Comparison of ENCODE assay signal across 8 mouse cellular contexts in the genomic region with DNA sequence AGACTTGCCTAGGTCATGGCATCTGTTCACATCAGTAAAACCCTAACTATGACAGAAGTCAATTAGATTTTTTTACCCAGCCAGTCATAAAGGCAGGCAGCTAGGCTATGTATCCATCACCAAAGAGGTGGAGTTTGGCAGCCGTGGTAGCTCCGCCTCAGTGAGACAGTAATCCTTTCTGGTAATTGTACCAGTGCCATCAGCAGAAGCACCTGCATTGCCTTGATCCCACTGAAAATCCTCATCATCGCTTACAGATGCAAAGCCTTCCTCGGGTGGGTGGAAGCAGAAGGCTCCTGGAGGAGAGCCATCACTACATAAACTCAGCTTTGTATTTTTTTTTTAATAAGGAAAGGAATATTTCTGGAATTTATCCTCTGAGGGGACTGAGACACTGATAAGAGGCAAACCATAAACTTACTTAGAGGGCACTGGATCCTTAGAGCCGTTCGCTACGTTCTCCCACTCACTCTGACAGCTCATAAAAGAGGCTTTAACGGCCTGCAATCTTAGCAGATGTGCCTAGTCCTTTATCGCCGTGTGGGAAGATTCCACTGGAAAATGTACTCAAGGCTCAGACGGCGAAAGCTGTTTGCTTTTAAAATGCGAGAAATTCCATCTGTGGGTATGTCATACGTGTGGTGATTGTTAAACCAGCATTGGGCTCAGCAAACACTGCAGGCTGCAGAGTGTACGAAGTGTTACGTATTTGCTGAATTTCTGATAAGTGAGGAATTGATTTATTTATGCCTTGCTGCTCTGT.
DNase-seq lines count a peak whose midpoint lies in the region; ATAC-seq and TF ChIP-seq lines count a peak whose summit lies in the region.

No protein-coding gene starts in this region.

- TF ChIP-seq CTCF in brain, embryonic 14.5 days (IDR thresholded peaks at IDR 0.05; ENCODE audit: borderline replicate concordance, extremely low read depth, insufficient read depth, insufficient read length) = no peak
- TF ChIP-seq CTCF in lung, postnatal 0 days (IDR thresholded peaks at IDR 0.05) = no peak

- no peak for TF ChIP-seq POLR2A in brain, embryonic 14.5 days (IDR thresholded peaks at IDR 0.05; ENCODE audit: borderline replicate concordance, extremely low read depth, insufficient read depth, insufficient read length, poor library complexity, severe bottlenecking)

- intact Hi-C loops in heart, postnatal 14 days (cut with DNase I) = no loop called here
- intact Hi-C loops in heart, postnatal 10 days (cut with DNase I) = no loop called here

- no peaks in the 10 kb centered on the region for H3K9me3 ChIP-seq in lung, postnatal 0 days (ENCODE audit: low read length)

- H3K36me3 ChIP-seq in lung, postnatal 0 days (ENCODE audit: insufficient read depth, low read length) = peaks cover 18% of the 10 kb centered on the region; the same call in 1 of the 2 replicates

- WGBS in lung, postnatal 0 days = 35% methylated on average over 16 of the region's 16 CpGs

- DNase-seq in heart, adult 11 months = peak; percentile 91
- DNase-seq in heart, postnatal 14 days = no peak
- DNase-seq in brain, embryonic 14.5 days (ENCODE audit: low read depth) = peak; percentile 80
- DNase-seq in heart, postnatal 10 days = peak; percentile 41 to 47
- DNase-seq in lung, postnatal 0 days (ENCODE audit: low spot score) = peak; percentile 89
- DNase-seq in adrenal gland, adult (ENCODE audit: inconsistent age in 2 of 2, low spot score in 1 of 2) = no peak
- DNase-seq in adrenal gland, postnatal 10 days = no peak

- H3K27me3 ChIP-seq in lung, postnatal 0 days (replicated peaks; ENCODE audit: insufficient read depth, low read length) = no peaks in the 10 kb centered on the region

- H3K9ac ChIP-seq in lung, postnatal 0 days (replicated peaks; ENCODE audit: low read depth) = no peak overlapping the region

- H3K4me3 ChIP-seq in lung, postnatal 0 days (ENCODE audit: low read depth, low read length) = no peak overlapping the region

- H3K4me2 ChIP-seq in lung, postnatal 0 days (replicated peaks; ENCODE audit: low read depth, low read length) = no peak overlapping the region

- H3K4me1 ChIP-seq in lung, postnatal 0 days (ENCODE audit: insufficient read depth, low read depth, low read length) = no peaks in the 10 kb centered on the region

- peak; percentile 87 for ATAC-seq in lung, postnatal 0 days
- ATAC-seq in cerebellum, adult (ENCODE audit: insufficient number of reproducible peaks, low FRiP score, low TSS enrichment) = no peak

- peak; percentile 78 for TF ChIP-seq EP300 in lung, postnatal 0 days (IDR thresholded peaks at IDR 0.05)

- H3K27ac ChIP-seq in lung, postnatal 0 days (ENCODE audit: low read length) = peak overlapping the region; percentile 48

Comparison
In these comparisons a context has a peak if more than half of its experiments do, and no peak if none do; other contexts are left out.
1. DNase-seq: peak in heart, adult 11 months (single experiment), brain, embryonic 14.5 days (single experiment), heart, postnatal 10 days (2 of 2) and lung, postnatal 0 days (single experiment); none in heart, postnatal 14 days (0 of 2), adrenal gland, adult (0 of 2) and adrenal gland, postnatal 10 days (single experiment).